ENCODE assay signal across 38 mouse cellular contexts in genomic region chr4:88513743-88514142, GRCm38 (mm10). TPM values are rescaled to one million over a fixed set of nuclear protein-coding genes. Genes with fewer than 3 reads are reported as not detected.
A peak's percentile ranks its signal among the peaks of the same experiment; 100 is the strongest.
DNase-seq lines count a peak whose midpoint lies in the region; ATAC-seq and TF ChIP-seq lines count a peak whose summit lies in the region.
"Had no signal": no experiment of that assay in that cellular context is flagged by ENCODE, and none has a peak within 500 bp of the region (broad histone marks: within the 10 kb centered on the region; RNA-seq: fewer than 3 reads in every experiment).

No protein-coding gene starts in this region.

- peaks cover 0 to 17% of the 10 kb centered on the region in 2 experiments; a peak in 2 of 4 replicates for H3K4me1 ChIP-seq in MEL (ENCODE audit: control insufficient read depth in 1 of 2, insufficient read depth in 2 of 2, low read length in 2 of 2)
- H3K4me1 ChIP-seq in liver, embryonic 12.5 days, result peaks cover 27% of the 10 kb centered on the region
- H3K4me1 ChIP-seq in liver, postnatal 0 days (ENCODE audit: insufficient read depth), result no peaks in the 10 kb centered on the region; the same call in 1 of the 2 replicates
- no peaks in the 10 kb centered on the region for H3K4me1 ChIP-seq in midbrain, postnatal 0 days (ENCODE audit: insufficient read depth, low read length)
- H3K4me1 ChIP-seq: hindbrain, embryonic 13.5 days; midbrain, embryonic 10.5 days; midbrain, embryonic 15.5 days had no signal

- no peaks in the 10 kb centered on the region for H3K9me3 ChIP-seq in MEL (replicated peaks; ENCODE audit: insufficient read depth, low read length)
- H3K9me3 ChIP-seq in liver, embryonic 12.5 days (replicated peaks), result no peaks in the 10 kb centered on the region
- H3K9me3 ChIP-seq in liver, postnatal 0 days (ENCODE audit: low read length), result no peaks in the 10 kb centered on the region
- no peaks in the 10 kb centered on the region for H3K9me3 ChIP-seq in midbrain, postnatal 0 days (ENCODE audit: low read length)
- H3K9me3 ChIP-seq: embryonic facial prominence, embryonic 10.5 days; embryonic facial prominence, embryonic 15.5 days; heart, embryonic 15.5 days; hindbrain, embryonic 13.5 days; limb, embryonic 12.5 days; midbrain, embryonic 10.5 days; midbrain, embryonic 15.5 days had no signal

- TF ChIP-seq EP300 in MEL (IDR thresholded peaks at IDR 0.05; ENCODE audit: low read depth in 1 of 2, low read length in 2 of 2), result peak; percentile 73 to 77
- TF ChIP-seq EP300 in liver, postnatal 0 days (IDR thresholded peaks at IDR 0.05; ENCODE audit: low read depth), result no peak

- no peak for TF ChIP-seq POLR2A in MEL (IDR thresholded peaks at IDR 0.05; ENCODE audit: control insufficient read depth in 1 of 2, insufficient read depth in 1 of 2, low read depth in 1 of 2, low read length in 2 of 2, poor library complexity in 1 of 2)

- H3K27me3 ChIP-seq in MEL (ENCODE audit: control insufficient read depth in 1 of 2, insufficient read depth in 2 of 2, low read length in 2 of 2), result peaks cover 0 to 2% of the 10 kb centered on the region in 2 experiments; a peak in 1 of 4 replicates
- no peaks in the 10 kb centered on the region for H3K27me3 ChIP-seq in liver, embryonic 12.5 days (replicated peaks)
- no peaks in the 10 kb centered on the region for H3K27me3 ChIP-seq in liver, postnatal 0 days (ENCODE audit: insufficient read depth, low read length)
- H3K27me3 ChIP-seq in midbrain, postnatal 0 days (ENCODE audit: insufficient read depth, low read length), result no peaks in the 10 kb centered on the region
- H3K27me3 ChIP-seq: CH12.LX; embryonic facial prominence, embryonic 15.5 days; heart, embryonic 15.5 days; hindbrain, embryonic 13.5 days; limb, embryonic 12.5 days; midbrain, embryonic 15.5 days; Patski had no signal

- ATAC-seq in common myeloid progenitor, adult 5-6 weeks (replicated peaks; ENCODE audit: low read depth, poor library complexity, severe bottlenecking), result peak; percentile 65
- ATAC-seq in liver, embryonic 12.5 days, result peak; percentile 86
- ATAC-seq in liver, postnatal 0 days, result peak; percentile 56
- no peak for ATAC-seq in midbrain, postnatal 0 days (ENCODE audit: low FRiP score)
- ATAC-seq: intestine, embryonic 16.5 days; midbrain, embryonic 15.5 days had no signal

- H3K4me3 ChIP-seq in MEL (ENCODE audit: control insufficient read depth in 1 of 2, insufficient read depth in 1 of 2, low read depth in 2 of 2, low read length in 2 of 2), result no peak overlapping the region
- H3K4me3 ChIP-seq in liver, embryonic 12.5 days, result no peak overlapping the region
- no peak overlapping the region for H3K4me3 ChIP-seq in liver, postnatal 0 days (ENCODE audit: low read depth, low read length)
- no peak overlapping the region for H3K4me3 ChIP-seq in midbrain, postnatal 0 days (ENCODE audit: low read depth, low read length)
- H3K4me3 ChIP-seq: embryonic facial prominence, embryonic 10.5 days; embryonic facial prominence, embryonic 15.5 days; gastrocnemius, adult 2 months; heart, embryonic 15.5 days; hindbrain, embryonic 13.5 days; limb, embryonic 12.5 days; midbrain, embryonic 10.5 days; midbrain, embryonic 15.5 days had no signal

- peaks cover 0 to 13% of the 10 kb centered on the region in 2 experiments; a peak in 2 of 4 replicates for H3K36me3 ChIP-seq in MEL (ENCODE audit: control insufficient read depth in 1 of 2, insufficient read depth in 2 of 2, low read length in 2 of 2)
- H3K36me3 ChIP-seq in liver, embryonic 12.5 days, result no peaks in the 10 kb centered on the region
- H3K36me3 ChIP-seq in liver, postnatal 0 days (replicated peaks; ENCODE audit: insufficient read depth, low read length), result no peaks in the 10 kb centered on the region
- no peaks in the 10 kb centered on the region for H3K36me3 ChIP-seq in midbrain, postnatal 0 days (ENCODE audit: insufficient read depth, low read length)
- H3K36me3 ChIP-seq: embryonic facial prominence, embryonic 10.5 days; embryonic facial prominence, embryonic 15.5 days; heart, embryonic 15.5 days; hindbrain, embryonic 13.5 days; limb, embryonic 12.5 days; midbrain, embryonic 10.5 days; midbrain, embryonic 15.5 days had no signal

- H3K4me2 ChIP-seq in liver, embryonic 12.5 days, result no peak overlapping the region
- H3K4me2 ChIP-seq in liver, postnatal 0 days (ENCODE audit: low read depth, low read length), result no peak overlapping the region
- no peak overlapping the region for H3K4me2 ChIP-seq in midbrain, postnatal 0 days (ENCODE audit: low read depth, low read length, poor library complexity, severe bottlenecking)
- H3K4me2 ChIP-seq: embryonic facial prominence, embryonic 15.5 days; heart, embryonic 15.5 days; hindbrain, embryonic 13.5 days; limb, embryonic 12.5 days; midbrain, embryonic 15.5 days had no signal

- 27% methylated on average over 4 of the region's 4 CpGs for WGBS in liver, embryonic 12.5 days (ENCODE audit: insufficient replicate concordance)
- 44% methylated on average over 4 of the region's 4 CpGs for WGBS in liver, postnatal 0 days (ENCODE audit: insufficient replicate concordance)
- 96% methylated on average over 4 of the region's 4 CpGs for WGBS in midbrain, postnatal 0 days

- H3K79me2 ChIP-seq in MEL (ENCODE audit: control insufficient read depth, insufficient read depth, low read length, poor library complexity), result no peaks in the 10 kb centered on the region

- H3K27ac ChIP-seq in MEL (ENCODE audit: control insufficient read depth, low read depth, low read length), result no peak overlapping the region
- peak overlapping the region; percentile 50; the same call in 1 of the 2 replicates for H3K27ac ChIP-seq in liver, embryonic 12.5 days
- no peak overlapping the region for H3K27ac ChIP-seq in liver, postnatal 0 days (ENCODE audit: low read depth)
- H3K27ac ChIP-seq in midbrain, postnatal 0 days (ENCODE audit: low read depth, low read length), result no peak overlapping the region
- H3K27ac ChIP-seq: embryonic facial prominence, embryonic 10.5 days; embryonic facial prominence, embryonic 15.5 days; heart, embryonic 15.5 days; hindbrain, embryonic 13.5 days; kidney, postnatal 0 days; limb, embryonic 12.5 days; macrophage; midbrain, embryonic 10.5 days; midbrain, embryonic 15.5 days had no signal

- peak; percentile 65 for DNase-seq in MEL (ENCODE audit: low read depth, low spot score)
- DNase-seq in liver, postnatal 0 days, result no peak
- no peak for DNase-seq in midbrain, postnatal 0 days (ENCODE audit: low spot score)
- DNase-seq in frontal cortex, postnatal 36 days (ENCODE audit: low spot score in 2 of 2), result no peak
- DNase-seq in cerebellum, adult 11 months, result no peak
- DNase-seq: cerebellum, adult 11-12 months; cerebellum, adult 9-11 months; layer of hippocampus, adult 9-11 months had no signal

- H3K9ac ChIP-seq in MEL (ENCODE audit: control insufficient read depth, low read depth, low read length, poor library complexity, severe bottlenecking), result no peak overlapping the region
- H3K9ac ChIP-seq in liver, embryonic 12.5 days, result no peak overlapping the region
- no peak overlapping the region for H3K9ac ChIP-seq in liver, postnatal 0 days (replicated peaks)
- no peak overlapping the region for H3K9ac ChIP-seq in midbrain, postnatal 0 days (replicated peaks; ENCODE audit: low read length, poor library complexity, severe bottlenecking)
- H3K9ac ChIP-seq: embryonic facial prominence, embryonic 15.5 days; heart, embryonic 15.5 days; hindbrain, embryonic 13.5 days; limb, embryonic 12.5 days; midbrain, embryonic 15.5 days had no signal

- TF ChIP-seq RAD21 in MEL (IDR thresholded peaks at IDR 0.05; ENCODE audit: low read depth, low read length), result no peak

- no peak for TF ChIP-seq CTCF in MEL (IDR thresholded peaks at IDR 0.05 in 2 of 3, conservative IDR thresholded peaks at IDR 0.05 in 1 of 3; ENCODE audit: control insufficient read depth in 1 of 3, insufficient read depth in 1 of 3, low read depth in 2 of 3, low read length in 3 of 3, poor library complexity in 1 of 3, severe bottlenecking in 1 of 3)
- TF ChIP-seq CTCF in liver, postnatal 0 days (IDR thresholded peaks at IDR 0.05; ENCODE audit: low read depth), result no peak
- TF ChIP-seq CTCF in midbrain, postnatal 0 days (IDR thresholded peaks at IDR 0.05), result no peak

TF ChIP-seq in MEL, 35 proteins besides CTCF, POLR2A, EP300 and RAD21 (continues in another document):
- no peak for TF ChIP-seq MAZ (IDR thresholded peaks at IDR 0.05; ENCODE audit: low read depth, low read length)
- TF ChIP-seq UBTF (IDR thresholded peaks at IDR 0.05; ENCODE audit: borderline replicate concordance, insufficient read depth, low read depth, low read length), result no peak
- TF ChIP-seq E2F4 (IDR thresholded peaks at IDR 0.05; ENCODE audit: borderline replicate concordance, low read depth, low read length), result no peak
- peak; percentile 85 for TF ChIP-seq GATA1 (IDR thresholded peaks at IDR 0.05; ENCODE audit: low read depth, low read length)
- no peak for TF ChIP-seq ZKSCAN1 (IDR thresholded peaks at IDR 0.05; ENCODE audit: low read depth, low read length)

RNA-seq across cellular contexts. Expression of gene Ifnb1, which starts 8.8 kb away (rescaled TPM):
- total RNA-seq in MEL (2012; rRNA removed), result not detected in 2 replicates
- not detected for polyA plus RNA-seq in MEL (2012; ENCODE audit: insufficient read depth in 1 of 2, insufficient read length in 2 of 2, low read depth in 1 of 2, low replicate concordance in 2 of 2, missing spikeins in 1 of 2)
- total RNA-seq in common myeloid progenitor, adult 5-6 weeks (2017), result not detected in 2 replicates
- polyA plus RNA-seq in liver, embryonic 12.5 days (2016; fragmentation: Nextera tagmentation; extraction: Ambion mirVana), result not detected in 2 replicates
- not detected in 2 replicates for polyA plus RNA-seq in liver, postnatal 0 days (2015; fragmentation: Nextera tagmentation; extraction: Ambion mirVana)
- total RNA-seq in midbrain, postnatal 0 days (2014; rRNA removed), result not detected in 2 replicates
- not detected in 2 replicates for polyA plus RNA-seq in midbrain, postnatal 0 days (2015; fragmentation: Nextera tagmentation; extraction: Ambion mirVana)
- total RNA-seq: adrenal gland, postnatal 10 days; CH12.LX; ES-E14; gastrocnemius, adult 2 months; gastrocnemius, postnatal 36 days; heart, adult 8-10 months; heart, postnatal 4 days; left cerebral cortex, postnatal 14 days; neutrophil, adult 5-6 weeks had no signal
- polyA plus RNA-seq: C2C12; embryonic facial prominence, embryonic 10.5 days; embryonic facial prominence, embryonic 15.5 days; forebrain, embryonic 14.5 days; frontal cortex, adult 2 months; heart, embryonic 15.5 days; hindbrain, embryonic 13.5 days; intestine, embryonic 16.5 days; kidney, postnatal 0 days; limb, embryonic 12.5 days; lung, postnatal 0 days; midbrain, embryonic 10.5 days; midbrain, embryonic 15.5 days; neural tube, embryonic 11.5 days; Patski; spleen, adult 2 months; testis, adult 2 months; thymus, postnatal 0 days had no signal

RNA-seq across cellular contexts. Expression of gene Ifna15, which starts 44.3 kb away (rescaled TPM):
- not detected in 2 replicates for total RNA-seq in MEL (2012; rRNA removed)
- not detected for polyA plus RNA-seq in MEL (2012; ENCODE audit: insufficient read depth in 1 of 2, insufficient read length in 2 of 2, low read depth in 1 of 2, low replicate concordance in 2 of 2, missing spikeins in 1 of 2)
- not detected in 2 replicates for total RNA-seq in common myeloid progenitor, adult 5-6 weeks (2017)
- not detected in 2 replicates for polyA plus RNA-seq in liver, embryonic 12.5 days (2016; fragmentation: Nextera tagmentation; extraction: Ambion mirVana)
- not detected in 2 replicates for polyA plus RNA-seq in liver, postnatal 0 days (2015; fragmentation: Nextera tagmentation; extraction: Ambion mirVana)
- total RNA-seq in midbrain, postnatal 0 days (2014; rRNA removed), result not detected in 2 replicates
- polyA plus RNA-seq in midbrain, postnatal 0 days (2015; fragmentation: Nextera tagmentation; extraction: Ambion mirVana), result not detected in 2 replicates
- total RNA-seq: adrenal gland, postnatal 10 days; CH12.LX; ES-E14; gastrocnemius, adult 2 months; gastrocnemius, postnatal 36 days; heart, adult 8-10 months; heart, postnatal 4 days; left cerebral cortex, postnatal 14 days; neutrophil, adult 5-6 weeks had no signal
- polyA plus RNA-seq: C2C12; embryonic facial prominence, embryonic 10.5 days; embryonic facial prominence, embryonic 15.5 days; forebrain, embryonic 14.5 days; frontal cortex, adult 2 months; heart, embryonic 15.5 days; hindbrain, embryonic 13.5 days; intestine, embryonic 16.5 days; kidney, postnatal 0 days; limb, embryonic 12.5 days; lung, postnatal 0 days; macrophage; midbrain, embryonic 10.5 days; midbrain, embryonic 15.5 days; neural tube, embryonic 11.5 days; Patski; spleen, adult 2 months; testis, adult 2 months; thymus, postnatal 0 days had no signal

RNA-seq across cellular contexts. Expression of gene Ifna14, which starts 57.9 kb away (rescaled TPM):
- total RNA-seq in MEL (2012; rRNA removed), result not detected in 2 replicates
- not detected for polyA plus RNA-seq in MEL (2012; ENCODE audit: insufficient read depth in 1 of 2, insufficient read length in 2 of 2, low read depth in 1 of 2, low replicate concordance in 2 of 2, missing spikeins in 1 of 2)
- not detected in 2 replicates for total RNA-seq in common myeloid progenitor, adult 5-6 weeks (2017)
- polyA plus RNA-seq in liver, embryonic 12.5 days (2016; fragmentation: Nextera tagmentation; extraction: Ambion mirVana), result not detected in 2 replicates
- not detected in 2 replicates for polyA plus RNA-seq in liver, postnatal 0 days (2015; fragmentation: Nextera tagmentation; extraction: Ambion mirVana)
- not detected in 2 replicates for total RNA-seq in midbrain, postnatal 0 days (2014; rRNA removed)
- not detected in 2 replicates for polyA plus RNA-seq in midbrain, postnatal 0 days (2015; fragmentation: Nextera tagmentation; extraction: Ambion mirVana)
- total RNA-seq: adrenal gland, postnatal 10 days; CH12.LX; ES-E14; gastrocnemius, adult 2 months; gastrocnemius, postnatal 36 days; heart, adult 8-10 months; heart, postnatal 4 days; left cerebral cortex, postnatal 14 days; neutrophil, adult 5-6 weeks had no signal
- polyA plus RNA-seq: C2C12; embryonic facial prominence, embryonic 10.5 days; embryonic facial prominence, embryonic 15.5 days; forebrain, embryonic 14.5 days; frontal cortex, adult 2 months; heart, embryonic 15.5 days; hindbrain, embryonic 13.5 days; intestine, embryonic 16.5 days; kidney, postnatal 0 days; limb, embryonic 12.5 days; lung, postnatal 0 days; macrophage; midbrain, embryonic 10.5 days; midbrain, embryonic 15.5 days; neural tube, embryonic 11.5 days; Patski; spleen, adult 2 months; testis, adult 2 months; thymus, postnatal 0 days had no signal
